Mouse (Mus musculus) bone marrow macrophage, adult 2 months (primary cell): ENCODE measurements around the gene Stat2. TPM values are rescaled to one million over a fixed set of nuclear protein-coding genes. Genes with fewer than 3 reads are reported as not detected.
A peak's percentile ranks its signal among the peaks of the same experiment; 100 is the strongest.
"Not testable (repeated sequence)": the region's sequence is repeated elsewhere in the genome, so short reads cannot be mapped to it uniquely, and the experiment has no call there.

ENCODE experiments used
- H3K27ac ChIP-seq: 2 replicates; pipeline ENCODE4 v1.5.1; 2012; ENCODE audit warnings: low read depth, low read length; ENCODE audit not compliant: insufficient read depth
- H3K4me1 ChIP-seq: 2 replicates; pipeline ENCODE4 v1.6.1; 2012; ENCODE audit warnings: low read length; ENCODE audit not compliant: control insufficient read depth, insufficient read depth
- H3K4me3 ChIP-seq: 2 replicates; pipeline ENCODE4 v1.5.1; 2012; ENCODE audit warnings: mild to moderate bottlenecking, low read length, moderate library complexity; ENCODE audit not compliant: insufficient read depth
- CTCF ChIP-seq: IDR thresholded peaks from 2 replicates; pipeline ENCODE4 v1.5.1; 2012; ENCODE audit warnings: low read depth, mild to moderate bottlenecking, low read length, moderate library complexity
- POLR2A ChIP-seq: IDR thresholded peaks from 2 replicates; pipeline ENCODE4 v1.6.1; 2012; ENCODE audit warnings: mild to moderate bottlenecking, low read depth, low read length, borderline replicate concordance
- polyA plus RNA-seq: library from polyadenylated mRNA; stranded (reverse); fragments of >200 nt; gene quantifications from 2 replicates; pipeline ENCODE4 v1.2.4, GENCODE M21; 2012; ENCODE audit not compliant: missing spikeins, insufficient read depth, insufficient read length

Gene Stat2
- polyA plus RNA-seq, 1 experiment, result 89.6 TPM

DNA sequence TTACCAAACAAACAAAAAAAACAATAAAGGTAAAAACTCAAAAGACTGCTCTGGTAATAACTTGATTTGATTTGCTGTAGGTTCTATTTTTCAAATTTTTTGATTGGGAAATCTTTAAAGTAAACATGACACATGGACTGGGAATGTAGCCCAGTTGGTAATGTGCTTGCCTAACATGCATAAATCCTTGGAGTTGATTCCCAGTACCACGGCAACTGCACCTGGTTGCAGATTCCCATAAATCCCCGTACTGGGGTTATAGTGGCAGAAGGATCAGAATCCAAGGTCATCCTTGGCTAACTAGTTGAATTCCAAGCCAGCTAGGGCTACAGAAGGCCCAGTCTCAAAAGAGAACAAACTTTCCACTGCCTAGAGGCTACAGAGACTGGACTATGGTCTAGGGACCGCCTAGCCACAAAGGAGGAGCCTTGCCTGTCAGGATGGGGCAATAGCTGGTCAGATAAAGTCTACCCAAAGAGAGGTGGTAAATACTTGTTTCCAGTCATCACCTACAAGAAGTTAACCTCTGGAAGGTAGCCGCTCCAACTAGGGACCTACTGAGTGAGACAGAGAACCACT, 16.6 kb upstream of the Stat2 start, which contains the start of gene Apon:
Apon (plus strand) TSS at position 420 of the 579 bp plus-strand sequence.
- TF ChIP-seq POLR2A (no peak), CTCF (no peak)
- Histone ChIP-seq H3K27ac (no peak within 1 kb of the TSS), H3K4me3 (no peak within 1 kb of the TSS), H3K4me1 (peaks cover 6% of the 10 kb centered on the region)

DNA sequence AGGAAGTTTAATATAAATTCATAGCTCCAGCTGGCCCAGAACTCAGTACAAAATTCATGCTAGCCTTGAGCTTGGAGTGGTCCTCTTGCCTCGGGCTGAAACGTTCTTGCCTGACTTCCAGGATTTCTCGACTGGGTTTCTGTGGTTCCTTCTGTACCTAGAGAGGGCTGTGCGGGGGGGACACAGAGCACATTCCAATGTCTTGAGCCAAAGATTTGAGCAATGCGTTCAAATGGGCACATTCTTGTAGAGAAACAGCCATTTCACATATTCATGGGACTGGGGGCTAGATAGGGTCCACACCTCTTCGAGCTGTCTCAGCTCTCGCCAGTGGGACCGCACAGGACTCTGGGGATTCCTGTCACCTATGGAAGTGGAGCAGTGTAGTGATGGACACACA, 14.4 kb upstream of the Stat2 start:
- TF ChIP-seq CTCF (no peak), POLR2A (no peak)
- Histone ChIP-seq H3K4me1 (peaks cover 15% of the 10 kb centered on the region), H3K27ac (no peak overlapping the region), H3K4me3 (no peak overlapping the region)

DNA sequence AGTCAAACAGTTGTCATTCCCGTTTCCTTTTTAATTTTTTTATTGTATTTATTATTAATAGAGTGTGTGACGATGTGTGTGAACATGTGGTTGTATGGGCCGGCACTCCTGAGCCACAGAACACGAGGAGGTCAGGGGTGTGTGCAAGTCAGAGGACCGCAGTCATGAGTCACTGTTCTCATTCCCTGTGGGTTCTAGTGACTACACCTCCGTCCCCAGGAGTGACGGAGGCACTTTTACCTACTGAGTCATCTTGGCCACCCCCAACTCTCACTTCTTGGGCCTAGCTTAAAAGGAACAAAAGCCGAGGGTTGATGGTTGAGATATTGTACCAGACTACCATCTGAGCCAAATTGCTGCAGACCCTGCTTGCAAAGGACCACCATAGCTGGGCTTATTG, 14.0 kb upstream of the Stat2 start:
- no peak overlapping the region for H3K27ac ChIP-seq
- TF ChIP-seq POLR2A, result no peak
- TF ChIP-seq CTCF, result no peak
- no peak overlapping the region for H3K4me3 ChIP-seq
- peaks cover 15% of the 10 kb centered on the region for H3K4me1 ChIP-seq

DNA sequence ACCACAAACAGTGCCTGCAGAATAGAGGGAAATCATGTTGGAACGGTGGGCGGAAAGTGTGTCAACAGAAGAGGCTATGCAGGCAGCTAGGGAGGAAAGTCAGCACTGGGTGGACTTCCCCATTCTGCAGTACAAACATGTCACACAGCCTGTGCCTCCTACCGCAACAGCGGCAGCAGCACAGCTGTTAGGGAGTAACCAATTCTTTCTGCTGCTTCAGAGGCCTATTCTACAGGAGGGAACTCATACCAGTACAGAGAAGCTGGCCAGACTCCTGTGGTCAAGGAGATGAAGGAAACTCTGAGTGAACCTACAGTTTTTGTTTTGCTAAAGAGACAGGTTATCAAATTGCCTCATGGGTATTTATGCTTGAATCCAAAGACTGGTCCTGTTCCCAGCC, 11.4 kb upstream of the Stat2 start:
- no peak for TF ChIP-seq CTCF
- TF ChIP-seq POLR2A, result no peak
- peak overlapping the region; percentile 63 for H3K27ac ChIP-seq
- H3K4me1 ChIP-seq, result peaks cover 27% of the 10 kb centered on the region
- H3K4me3 ChIP-seq, result no peak overlapping the region

DNA sequence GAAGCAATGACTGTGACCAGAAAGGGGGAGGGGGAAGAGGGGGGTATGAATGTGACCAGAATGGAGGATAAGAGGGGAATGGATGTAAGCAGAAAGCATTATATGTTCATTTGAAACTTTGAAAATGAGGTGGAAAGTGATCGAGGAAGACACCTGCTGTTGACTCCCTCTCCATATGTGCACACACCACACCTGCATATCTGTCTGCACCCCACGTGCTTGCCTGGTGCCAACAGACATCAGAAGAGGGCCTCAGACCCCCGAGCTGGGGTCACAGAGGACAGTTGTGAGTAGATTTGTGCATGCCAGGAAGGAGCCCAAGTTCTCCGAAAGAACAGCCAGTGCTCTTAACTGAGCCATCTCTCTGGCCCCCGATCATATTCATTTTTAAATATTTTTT, 10.4 kb upstream of the Stat2 start:
- no peak for TF ChIP-seq POLR2A
- no peak for TF ChIP-seq CTCF
- no peak overlapping the region for H3K27ac ChIP-seq
- H3K4me3 ChIP-seq, result no peak overlapping the region
- peaks cover 31% of the 10 kb centered on the region for H3K4me1 ChIP-seq

DNA sequence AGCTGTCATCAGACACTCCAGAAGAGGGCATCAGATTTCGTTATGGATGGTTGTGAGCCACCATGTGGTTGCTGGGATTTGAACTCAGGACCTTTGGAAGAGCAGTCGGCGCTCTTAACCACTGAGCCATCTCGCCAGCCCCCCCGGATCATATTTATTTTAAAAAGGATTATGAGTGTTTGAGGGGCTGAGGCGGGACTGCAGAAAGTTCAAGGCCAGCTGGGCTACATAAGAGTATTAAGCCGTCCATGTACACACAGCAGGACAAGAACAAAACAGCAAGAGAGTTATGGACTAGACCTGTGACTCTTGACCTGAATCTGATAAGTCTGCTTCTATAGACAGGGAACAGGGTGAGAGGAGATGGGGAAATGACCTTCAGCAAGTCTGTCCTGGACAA, 10.0 kb upstream of the Stat2 start:
- H3K4me3 ChIP-seq, H3K27ac ChIP-seq: not testable (repeated sequence)
- peaks cover 34% of the 10 kb centered on the region for H3K4me1 ChIP-seq

DNA sequence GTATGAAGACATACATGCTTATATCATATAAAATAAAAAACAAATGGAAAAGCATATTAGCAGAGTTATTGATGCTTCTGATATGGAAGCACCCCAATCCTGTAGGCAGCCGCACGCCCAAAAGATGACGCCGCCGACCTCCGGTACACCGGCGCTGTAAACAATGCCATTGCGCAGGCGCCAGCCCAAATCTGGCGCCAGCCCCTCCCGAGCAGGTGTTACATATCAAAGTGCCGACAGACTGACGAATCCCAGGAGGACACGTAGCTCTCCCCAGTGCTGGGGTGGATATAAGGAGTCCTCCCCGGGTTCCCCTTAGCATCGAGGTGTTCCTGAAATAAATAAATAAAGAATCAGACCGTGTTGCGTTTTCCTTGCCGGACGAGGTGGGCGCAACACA, 8.1 kb upstream of the Stat2 start:
- H3K4me1 ChIP-seq, result peaks cover 34% of the 10 kb centered on the region
- TF ChIP-seq POLR2A (no peak), CTCF (no peak)
- no peak overlapping the region for H3K27ac ChIP-seq
- no peak overlapping the region for H3K4me3 ChIP-seq

DNA sequence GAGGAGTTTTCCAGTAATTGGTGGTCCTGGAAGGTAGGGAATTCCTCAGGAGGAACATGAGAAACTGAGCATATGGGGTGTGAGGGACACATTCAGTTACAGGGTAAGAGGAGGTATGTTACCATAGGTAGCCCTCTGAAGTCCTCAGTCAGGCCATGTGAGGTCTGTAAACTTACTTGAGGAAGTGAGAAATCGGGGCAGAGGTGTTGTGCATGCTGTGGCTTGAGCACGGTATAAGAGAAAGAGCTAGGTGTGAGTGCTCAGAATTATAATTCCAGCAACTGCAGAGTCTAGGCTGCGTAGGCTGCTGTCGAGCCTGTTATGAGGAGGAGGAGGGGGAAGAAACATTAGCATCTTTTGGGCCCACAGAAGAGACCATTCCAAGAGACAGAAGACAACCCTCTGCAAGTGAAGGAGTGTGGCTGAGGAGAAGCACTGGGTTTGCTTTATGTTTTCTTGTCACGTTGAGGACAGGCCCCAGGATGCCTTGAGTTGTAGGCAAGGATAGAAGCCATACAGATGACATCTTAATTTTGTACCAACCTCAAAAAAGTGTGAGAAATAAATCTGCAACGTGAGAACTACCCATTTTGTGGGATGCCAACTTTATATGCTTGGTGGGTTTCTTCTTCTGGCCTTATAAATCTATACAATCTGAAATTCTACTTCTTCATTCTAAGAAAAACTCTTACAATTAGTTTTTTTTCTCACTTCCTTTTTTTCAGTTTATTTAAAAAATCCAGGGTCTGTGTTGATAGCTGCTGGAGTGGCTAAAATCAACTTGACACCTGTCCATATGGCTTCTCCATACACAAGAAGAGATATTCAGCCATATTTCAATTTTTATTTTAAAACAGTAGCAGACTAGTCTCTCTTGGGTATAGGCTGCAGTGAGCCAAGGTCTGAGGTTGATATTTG, 6.7 kb upstream of the Stat2 start:
- peak overlapping the region; percentile 7; the same call in 1 of the 2 replicates for H3K27ac ChIP-seq
- TF ChIP-seq POLR2A, result no peak
- no peak for TF ChIP-seq CTCF

DNA sequence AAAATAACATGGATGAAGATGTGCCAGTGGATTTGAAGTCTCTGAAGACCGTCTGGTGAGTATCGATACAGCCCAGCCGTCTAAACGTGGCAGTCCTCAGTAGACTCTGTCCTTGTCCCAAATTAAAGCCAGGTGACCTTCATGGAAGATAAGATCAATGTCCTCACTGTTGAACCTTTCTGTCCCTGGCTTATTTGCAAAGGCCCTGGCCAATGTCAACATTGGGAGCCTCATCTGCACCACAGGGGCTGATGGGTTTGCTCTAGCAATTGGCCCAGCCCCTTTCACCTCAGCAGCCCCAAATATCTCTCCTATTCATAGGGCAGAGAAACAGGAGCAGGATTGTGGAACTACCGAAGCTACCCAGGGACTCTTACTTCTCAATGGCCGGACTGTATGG, 2.0 kb upstream of the Stat2 start, which contains the start of gene Apof:
Apof (plus strand) TSS at position 301 of the 400 bp plus-strand sequence.
- Histone ChIP-seq H3K4me1 (peaks cover 19% of the 10 kb centered on the region), H3K4me3 (no peak within 1 kb of the TSS), H3K27ac (no peak within 1 kb of the TSS)
- no peak for TF ChIP-seq POLR2A
- TF ChIP-seq CTCF, result no peak

More for the DNA sequence above, 6.7 kb upstream of the Stat2 start:
- Histone ChIP-seq H3K4me3 (no peak overlapping the region), H3K4me1 (peaks cover 28% of the 10 kb centered on the region)
